Mouse (Mus musculus): ENCODE measurements around the gene Zdhhc14. TPM values are rescaled to one million over a fixed set of nuclear protein-coding genes. Genes with fewer than 3 reads are reported as not detected.

The Zdhhc14 gene
- polyA plus RNA-seq, 1 experiment from 2014 or later: 7.2 TPM

GRCm38 (mm10) chr17:5567943-5568342 lies 75.6 kb downstream of the Zdhhc14 start:
- 55% methylated on average over 5 of the region's 5 CpGs for WGBS
- Histone ChIP-seq H3K27ac (no peak overlapping the region), H3K4me2 (replicated peaks) (no peak overlapping the region)

DNA sequence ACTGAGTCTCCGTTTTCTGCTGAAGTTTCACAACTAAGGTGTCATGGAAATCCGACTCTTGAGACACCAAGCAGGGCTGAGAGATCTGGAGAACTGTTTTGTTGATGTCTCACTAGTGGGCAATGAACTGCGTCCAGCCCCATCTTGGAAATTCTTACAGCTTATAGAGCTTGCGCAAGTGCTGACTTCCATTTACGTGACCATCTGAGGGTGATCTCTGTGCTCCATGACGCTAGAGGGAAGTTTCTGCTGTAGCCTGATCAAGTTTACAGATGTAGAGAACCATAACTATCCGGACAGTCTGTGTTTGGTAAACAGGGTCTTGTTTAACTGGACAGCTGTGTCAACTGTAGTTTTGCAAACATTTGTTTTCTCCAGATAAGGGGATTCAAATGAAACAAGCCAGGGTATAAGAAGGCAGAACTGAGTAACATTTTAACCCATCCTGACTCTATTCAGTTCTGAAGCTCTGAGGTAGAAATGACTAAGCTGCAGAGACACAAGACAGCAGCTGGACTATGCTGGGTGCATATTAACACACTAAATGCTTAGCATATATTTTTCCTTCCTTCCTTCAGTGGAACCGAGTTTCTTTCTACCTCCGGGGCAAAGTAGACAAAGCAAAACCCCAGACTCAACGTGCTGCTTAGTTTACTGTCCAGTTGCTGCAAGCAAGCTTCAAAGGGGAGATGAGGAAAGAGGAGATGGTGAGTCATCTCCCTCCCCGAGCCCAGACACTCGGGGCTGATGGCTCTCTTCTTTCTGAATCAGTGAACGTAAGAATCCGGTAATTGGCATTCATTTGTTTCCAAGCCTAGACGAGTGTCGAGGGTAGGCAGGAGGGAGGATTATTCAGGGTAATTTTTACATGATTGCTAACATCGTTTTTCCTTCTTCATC lies 77.0 kb downstream of the Zdhhc14 start:
- no peak for ATAC-seq (ENCODE audit: low FRiP score, low read depth)
- H3K4me1 ChIP-seq: peaks cover 4% of the 10 kb centered on the region
- WGBS: 74% methylated on average over 17 of the region's 17 CpGs
- no peak overlapping the region for H3K4me3 ChIP-seq
- H3K4me2 ChIP-seq (replicated peaks): no peak overlapping the region
- no peak overlapping the region for H3K9ac ChIP-seq
- H3K9me3 ChIP-seq: no peaks in the 10 kb centered on the region
- no peak overlapping the region for H3K27ac ChIP-seq
- H3K27me3 ChIP-seq (replicated peaks): no peaks in the 10 kb centered on the region
- no peaks in the 10 kb centered on the region for H3K36me3 ChIP-seq

More at GRCm38 (mm10) chr17:5567943-5568342, 75.6 kb downstream of the Zdhhc14 start:
- no peaks in the 10 kb centered on the region for H3K36me3 ChIP-seq
- peaks cover 4% of the 10 kb centered on the region; the same call in 1 of the 2 replicates for H3K9me3 ChIP-seq
- no peak for ATAC-seq (ENCODE audit: low FRiP score, low read depth)
- H3K4me1 ChIP-seq: peaks cover 4% of the 10 kb centered on the region
- no peak overlapping the region for H3K9ac ChIP-seq
- H3K27me3 ChIP-seq (replicated peaks): no peaks in the 10 kb centered on the region
- no peak overlapping the region for H3K4me3 ChIP-seq

GRCm38 (mm10) chr17:5572096-5572730 lies 79.9 kb downstream of the Zdhhc14 start:
- no peak for ATAC-seq (ENCODE audit: low FRiP score, low read depth)

DNA sequence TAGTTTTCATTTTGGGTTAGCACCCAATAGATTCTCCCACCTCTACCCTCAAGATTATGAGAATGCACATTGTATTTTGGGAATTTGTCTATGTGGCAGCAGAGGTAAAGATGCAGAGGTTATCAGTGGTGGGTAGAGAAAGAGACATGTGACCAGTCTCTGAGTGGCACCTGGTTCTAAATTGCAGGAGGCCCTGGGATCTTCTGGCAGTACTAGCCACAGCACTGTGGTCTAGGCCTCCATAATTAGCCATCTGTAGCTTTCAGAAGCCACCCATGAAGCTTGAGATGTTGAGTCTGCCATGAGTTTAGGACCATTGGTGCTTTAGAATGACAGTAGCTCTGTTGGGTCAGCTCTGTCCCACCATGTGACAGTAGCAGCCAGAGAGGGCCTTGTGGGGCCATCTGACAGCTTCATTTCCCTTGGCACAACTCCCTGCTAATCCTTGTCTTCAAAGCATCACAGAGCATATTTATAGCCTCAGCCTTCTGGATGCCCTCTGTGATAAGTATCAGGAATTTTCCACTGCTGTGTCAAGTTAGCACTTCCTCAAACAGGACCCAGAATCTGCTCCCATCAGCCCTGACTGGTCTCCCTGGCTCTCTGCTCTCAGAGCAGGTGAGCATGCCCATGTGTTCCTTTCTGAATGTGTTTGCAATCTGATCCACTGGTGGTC lies 80.5 kb downstream of the Zdhhc14 start:
- no peaks in the 10 kb centered on the region for H3K36me3 ChIP-seq
- no peak overlapping the region for H3K4me3 ChIP-seq
- H3K4me2 ChIP-seq (replicated peaks): no peak overlapping the region
- no peaks in the 10 kb centered on the region for H3K9me3 ChIP-seq
- no peak for ATAC-seq (ENCODE audit: low FRiP score, low read depth)
- no peak overlapping the region for H3K27ac ChIP-seq
- H3K4me1 ChIP-seq: 0 out of 2 replicates have a peak, but pooled peaks cover under 1% of the 10 kb centered on the region
- H3K9ac ChIP-seq: no peak overlapping the region
- no peaks in the 10 kb centered on the region for H3K27me3 ChIP-seq (replicated peaks)

More at GRCm38 (mm10) chr17:5572096-5572730, 79.9 kb downstream of the Zdhhc14 start:
- Histone ChIP-seq H3K4me1 (peaks cover 4% of the 10 kb centered on the region), H3K36me3 (no peaks in the 10 kb centered on the region), H3K27ac (no peak overlapping the region), H3K4me3 (no peak overlapping the region), H3K27me3 (replicated peaks) (no peaks in the 10 kb centered on the region), H3K9ac (no peak overlapping the region), H3K4me2 (replicated peaks) (no peak overlapping the region), H3K9me3 (no peaks in the 10 kb centered on the region)
- 96% methylated on average over 1 of the region's 1 CpGs for WGBS

GRCm38 (mm10) chr17:5574672-5575071 lies 82.3 kb downstream of the Zdhhc14 start:
- WGBS: 90% methylated on average over 5 of the region's 5 CpGs
- Histone ChIP-seq H3K27me3 (replicated peaks) (no peaks in the 10 kb centered on the region), H3K9me3 (no peaks in the 10 kb centered on the region), H3K27ac (no peak overlapping the region), H3K4me3 (no peak overlapping the region), H3K4me1 (no peaks in the 10 kb centered on the region), H3K4me2 (replicated peaks) (no peak overlapping the region), H3K9ac (no peak overlapping the region), H3K36me3 (no peaks in the 10 kb centered on the region)
- no peak for ATAC-seq (ENCODE audit: low FRiP score, low read depth)

DNA sequence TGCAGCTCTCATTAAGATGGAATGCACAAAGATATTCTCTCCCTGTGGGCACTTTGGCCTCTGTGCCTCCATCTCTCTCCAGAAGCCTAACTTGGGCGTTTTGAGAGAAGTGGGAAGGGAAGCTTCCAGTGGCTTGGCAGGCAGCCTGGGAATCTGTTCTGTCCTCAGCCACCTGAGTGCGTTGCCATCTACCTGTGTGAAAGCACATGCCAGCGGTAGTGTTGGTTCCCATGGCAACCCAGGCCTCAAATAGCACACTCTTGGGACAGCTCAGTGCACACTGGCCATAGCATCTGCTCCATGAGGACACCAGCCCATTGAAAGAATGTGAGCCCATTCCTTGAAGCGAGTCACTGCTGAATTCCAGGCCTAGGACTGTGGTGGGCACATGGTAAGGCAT lies 83.2 kb downstream of the Zdhhc14 start:
- Histone ChIP-seq H3K27me3 (replicated peaks) (no peaks in the 10 kb centered on the region), H3K4me2 (replicated peaks) (no peak overlapping the region), H3K36me3 (no peaks in the 10 kb centered on the region), H3K4me1 (no peaks in the 10 kb centered on the region), H3K27ac (no peak overlapping the region), H3K9ac (no peak overlapping the region), H3K4me3 (no peak overlapping the region), H3K9me3 (no peaks in the 10 kb centered on the region)
- ATAC-seq (ENCODE audit: low FRiP score, low read depth): no peak
- WGBS: 83% methylated on average over 4 of the region's 4 CpGs

GRCm38 (mm10) chr17:5582232-5582631 lies 89.9 kb downstream of the Zdhhc14 start:
- H3K36me3 ChIP-seq: no peaks in the 10 kb centered on the region
- H3K27ac ChIP-seq: no peak overlapping the region
- H3K4me1 ChIP-seq: peaks cover 4% of the 10 kb centered on the region; the same call in 1 of the 2 replicates
- WGBS: 96% methylated on average over 3 of the region's 3 CpGs
- no peak overlapping the region for H3K4me3 ChIP-seq
- no peaks in the 10 kb centered on the region for H3K27me3 ChIP-seq (replicated peaks)
- no peak for ATAC-seq (ENCODE audit: low FRiP score, low read depth)
- H3K4me2 ChIP-seq (replicated peaks): no peak overlapping the region
- no peak overlapping the region for H3K9ac ChIP-seq
- H3K9me3 ChIP-seq: no peaks in the 10 kb centered on the region

DNA sequence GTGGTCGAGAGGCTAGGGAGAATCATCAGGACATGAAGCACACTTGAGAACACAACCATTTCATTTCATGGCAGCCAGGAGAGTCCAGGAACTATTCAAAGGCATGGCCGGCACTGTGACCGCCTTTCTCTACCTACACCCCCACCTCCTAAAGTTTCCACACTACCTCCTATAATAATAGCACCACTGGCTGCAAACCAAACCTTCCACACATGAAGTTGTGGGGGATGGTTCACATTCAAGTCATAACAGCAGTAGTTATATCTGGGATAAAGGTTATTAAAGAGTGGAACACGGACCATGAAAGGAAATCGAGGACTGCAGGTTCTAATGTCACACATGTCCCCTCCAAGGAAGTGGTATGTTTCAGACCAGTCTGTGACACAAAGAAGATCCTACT lies 90.6 kb downstream of the Zdhhc14 start:
- H3K4me3 ChIP-seq: no peak overlapping the region
- 91% methylated on average over 5 of the region's 5 CpGs for WGBS
- peaks cover 4% of the 10 kb centered on the region; the same call in 1 of the 2 replicates for H3K4me1 ChIP-seq
- ATAC-seq (ENCODE audit: low FRiP score, low read depth): no peak
- no peak overlapping the region for H3K27ac ChIP-seq
- no peaks in the 10 kb centered on the region for H3K27me3 ChIP-seq (replicated peaks)
- H3K36me3 ChIP-seq: no peaks in the 10 kb centered on the region
- no peak overlapping the region for H3K4me2 ChIP-seq (replicated peaks)
- no peak overlapping the region for H3K9ac ChIP-seq
- H3K9me3 ChIP-seq: no peaks in the 10 kb centered on the region

DNA sequence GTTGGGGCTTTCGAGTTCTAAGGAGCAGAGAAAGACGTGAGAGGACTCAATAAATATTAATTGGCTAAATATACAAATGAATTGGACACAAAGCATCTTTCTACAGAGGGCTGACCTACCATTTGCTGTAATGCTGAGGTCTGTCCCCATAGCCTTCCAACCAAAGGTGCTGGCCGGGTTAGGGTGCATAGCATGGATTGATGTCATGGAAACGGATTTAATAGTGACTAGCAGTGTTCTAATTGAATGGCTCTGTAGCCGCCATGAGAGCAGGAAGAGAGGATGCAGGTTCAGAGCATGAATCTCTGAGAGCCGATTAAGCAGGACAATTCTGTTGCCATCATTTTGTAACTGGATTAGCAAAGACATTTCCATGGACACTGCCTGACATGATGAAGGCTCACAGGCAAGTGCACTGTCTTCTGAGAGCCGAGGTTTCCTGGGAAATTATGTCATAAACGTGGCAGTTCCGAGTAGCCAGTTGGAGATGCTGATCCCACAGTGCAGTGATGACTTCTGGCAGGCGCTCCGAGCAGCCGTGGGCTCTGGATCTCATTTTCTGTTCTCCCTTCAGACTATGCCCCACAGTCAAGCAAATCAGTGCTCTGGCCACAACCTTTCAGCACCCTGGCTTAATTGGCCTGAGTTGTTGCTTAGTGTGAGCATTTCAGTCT lies 91.3 kb downstream of the Zdhhc14 start:
- H3K4me2 ChIP-seq (replicated peaks): no peak overlapping the region
- no peaks in the 10 kb centered on the region for H3K9me3 ChIP-seq
- WGBS: 47% methylated on average over 12 of the region's 12 CpGs
- no peak overlapping the region for H3K9ac ChIP-seq
- no peaks in the 10 kb centered on the region for H3K36me3 ChIP-seq
- H3K27ac ChIP-seq: no peak overlapping the region
- H3K4me3 ChIP-seq: no peak overlapping the region
- no peaks in the 10 kb centered on the region for H3K27me3 ChIP-seq (replicated peaks)
- H3K4me1 ChIP-seq: peaks cover 4% of the 10 kb centered on the region; the same call in 1 of the 2 replicates
- no peak for ATAC-seq (ENCODE audit: low FRiP score, low read depth)

DNA sequence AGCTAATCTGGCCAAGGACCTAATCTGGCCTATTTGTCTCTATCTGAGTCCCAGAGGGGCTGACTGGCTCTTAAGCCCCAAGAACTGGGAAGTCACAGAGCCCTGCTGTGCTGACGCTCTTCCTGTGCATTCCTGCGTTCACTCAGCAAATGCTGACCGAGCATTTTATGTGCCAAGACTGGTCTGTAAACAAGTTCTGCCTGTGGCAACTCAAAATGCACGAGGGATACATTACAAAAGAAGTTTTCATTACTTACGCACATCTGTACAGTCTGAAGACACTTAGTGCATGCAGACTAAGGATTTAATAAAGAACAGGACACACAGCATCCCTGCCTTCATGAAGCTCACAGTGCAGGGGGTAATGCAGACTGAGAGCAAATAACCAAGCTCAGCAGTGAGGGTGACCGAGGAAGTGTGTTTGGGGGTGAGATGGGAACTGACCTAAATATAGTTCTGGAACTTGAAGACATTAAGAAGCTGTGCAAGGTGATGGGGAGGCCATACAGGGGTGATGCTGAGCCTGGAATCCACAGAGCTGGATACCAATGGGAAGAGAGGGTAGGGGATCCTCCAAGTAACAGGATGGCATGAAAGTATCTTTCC lies 99.3 kb downstream of the Zdhhc14 start:
- no peak for ATAC-seq (ENCODE audit: low FRiP score, low read depth)
- no peaks in the 10 kb centered on the region for H3K27me3 ChIP-seq (replicated peaks)
- no peak overlapping the region for H3K9ac ChIP-seq
- no peak overlapping the region for H3K4me3 ChIP-seq
- no peaks in the 10 kb centered on the region for H3K9me3 ChIP-seq
- H3K27ac ChIP-seq: no peak overlapping the region
- no peaks in the 10 kb centered on the region for H3K36me3 ChIP-seq
- no peak overlapping the region for H3K4me2 ChIP-seq (replicated peaks)
- 71% methylated on average over 6 of the region's 6 CpGs for WGBS
- H3K4me1 ChIP-seq: no peaks in the 10 kb centered on the region

DNA sequence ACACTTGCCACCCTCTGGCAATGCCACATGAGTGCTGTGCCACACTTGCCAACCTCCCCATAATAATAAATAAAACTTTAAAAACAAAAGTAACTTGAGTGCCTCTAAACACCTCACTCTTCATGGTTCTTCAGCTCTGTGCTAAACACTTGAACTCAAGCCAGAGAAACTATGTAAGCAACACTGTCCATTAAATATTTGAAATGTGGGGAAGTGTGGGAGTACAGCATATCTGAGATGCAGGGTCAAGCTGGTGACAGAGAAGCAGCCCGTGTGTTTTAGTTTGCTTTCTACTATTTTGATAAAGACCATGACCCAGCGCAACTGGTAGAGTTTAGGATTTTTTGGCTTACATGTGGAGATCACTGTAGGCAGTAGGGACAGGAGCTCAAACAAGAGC lies 100.7 kb downstream of the Zdhhc14 start:
- no peak for ATAC-seq (ENCODE audit: low FRiP score, low read depth)
- 90% methylated on average over 2 of the region's 2 CpGs for WGBS

More for the DNA sequence above, 100.7 kb downstream of the Zdhhc14 start:
- H3K9ac ChIP-seq: no peak overlapping the region
- H3K4me3 ChIP-seq: no peak overlapping the region
- H3K27me3 ChIP-seq (replicated peaks): no peaks in the 10 kb centered on the region
- no peak overlapping the region for H3K27ac ChIP-seq
- no peak overlapping the region for H3K4me2 ChIP-seq (replicated peaks)
- H3K36me3 ChIP-seq: no peaks in the 10 kb centered on the region
- H3K9me3 ChIP-seq: no peaks in the 10 kb centered on the region
- H3K4me1 ChIP-seq: no peaks in the 10 kb centered on the region
